Mouse (Mus musculus) ES-E14 (cell line): ENCODE measurements at regions not wholly inside any gene's neighbourhood (a gene's known extent, or its start where the extent isn't known, plus 50 kb on each side); places are given as distances from the start of the nearest gene placed in this dataset.

Experiments used
- CHD2 ChIP-seq: IDR thresholded peaks from 2 replicates; pipeline ENCODE4 v1.6.1; 2014; ENCODE audit warnings: mild to moderate bottlenecking, low read depth, low read length, inconsistent platforms
- HCFC1 ChIP-seq: IDR thresholded peaks from 2 replicates; pipeline ENCODE4 v1.6.1; 2012; ENCODE audit warnings: low read length, inconsistent platforms, borderline replicate concordance; ENCODE audit not compliant: insufficient read depth
- ZNF384 ChIP-seq: IDR thresholded peaks from 2 replicates; pipeline ENCODE4 v1.6.1; 2012; ENCODE audit warnings: low read depth, low read length, inconsistent platforms

DNA sequence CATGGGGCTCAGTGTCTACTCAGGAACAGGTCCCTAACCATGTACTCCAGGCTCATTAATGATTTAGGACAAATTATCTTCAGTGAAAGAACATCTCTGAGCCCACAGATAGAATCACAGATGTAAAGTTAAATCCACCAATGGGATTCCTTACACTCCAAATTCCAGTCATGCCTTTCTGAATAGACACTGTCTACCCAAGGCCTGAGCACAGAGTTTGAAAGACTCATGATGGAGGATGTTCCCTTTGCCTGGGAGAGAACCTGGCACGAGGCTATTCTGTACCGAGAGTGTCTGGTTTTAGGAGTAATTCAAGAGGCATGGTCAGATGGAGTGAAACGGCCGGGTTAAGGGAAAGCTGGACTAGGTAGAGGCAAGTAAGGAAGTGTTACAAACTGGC, 440.9 kb upstream of the Arglu1 start:
- TF ChIP-seq CHD2: no peak
- TF ChIP-seq HCFC1: no peak
- no peak for TF ChIP-seq ZNF384
